Mouse (Mus musculus) small intestine, adult 2 months (tissue): ENCODE data around the gene Lpin2. TPM values are rescaled to one million over a fixed set of nuclear protein-coding genes. Genes with fewer than 3 reads are reported as not detected.
A peak's percentile ranks its signal among the peaks of the same experiment; 100 is the strongest.

Experiments
- H3K27ac ChIP-seq: fragments of 200-500 bp; 2 replicates; pipeline ENCODE4 v1.5.1; 2012; ENCODE audit warnings: low read depth, low read length, control low read depth, inconsistent platforms; ENCODE audit not compliant: insufficient read depth
- H3K27me3 ChIP-seq: fragments of 200-500 bp; 2 replicates; pipeline ENCODE4 v1.6.1; 2012; ENCODE audit warnings: mild to moderate bottlenecking, moderate library complexity, low read length, inconsistent platforms; ENCODE audit not compliant: control insufficient read depth, insufficient read depth
- H3K36me3 ChIP-seq: fragments of 200-500 bp; 2 replicates; pipeline ENCODE4 v1.6.1; 2012; ENCODE audit warnings: mild to moderate bottlenecking, low read length, control low read depth, inconsistent platforms; ENCODE audit not compliant: control insufficient read depth, insufficient read depth
- H3K4me1 ChIP-seq: fragments of 200-500 bp; 2 replicates; pipeline ENCODE4 v1.6.1; 2012; ENCODE audit warnings: low read length, inconsistent platforms, mixed read lengths; ENCODE audit not compliant: control insufficient read depth, insufficient read depth, insufficient read length
- H3K4me3 ChIP-seq: fragments of 200-500 bp; 2 replicates; pipeline ENCODE4 v1.5.1; 2012; ENCODE audit warnings: low read depth, mild to moderate bottlenecking, control low read depth, inconsistent platforms, low read length, moderate library complexity
- CTCF ChIP-seq: fragments of 200-500 bp; IDR thresholded peaks from 2 replicates; pipeline ENCODE4 v1.5.1; 2012; ENCODE audit warnings: low read depth, mild to moderate bottlenecking, control low read depth, inconsistent platforms, low read length, moderate library complexity, mixed read lengths; ENCODE audit not compliant: insufficient replicate concordance, insufficient read length; ENCODE audit errors: extremely low read depth
- POLR2A ChIP-seq: fragments of 200-500 bp; IDR thresholded peaks from 2 replicates; pipeline ENCODE4 v1.6.1; 2012; ENCODE audit warnings: low read depth, mild to moderate bottlenecking, control low read depth, inconsistent platforms, low read length, moderate library complexity
- WGBS: fragments of 180-500 bp; shearing (Covaris S2); methylation state at CpG from one replicate; pipeline ENCODE4 v1.1.7; 2018; 5-methylcytosine and 5-hydroxymethylcytosine counted together
- polyA plus RNA-seq: library from polyadenylated mRNA; depleted of rRNA; stranded (reverse); fragments of >200 nt; gene quantifications from 2 replicates; pipeline ENCODE4 v1.2.3, GENCODE M21; 2012

Gene Lpin2
- polyA plus RNA-seq, 1 experiment = 39.8 TPM

DNA sequence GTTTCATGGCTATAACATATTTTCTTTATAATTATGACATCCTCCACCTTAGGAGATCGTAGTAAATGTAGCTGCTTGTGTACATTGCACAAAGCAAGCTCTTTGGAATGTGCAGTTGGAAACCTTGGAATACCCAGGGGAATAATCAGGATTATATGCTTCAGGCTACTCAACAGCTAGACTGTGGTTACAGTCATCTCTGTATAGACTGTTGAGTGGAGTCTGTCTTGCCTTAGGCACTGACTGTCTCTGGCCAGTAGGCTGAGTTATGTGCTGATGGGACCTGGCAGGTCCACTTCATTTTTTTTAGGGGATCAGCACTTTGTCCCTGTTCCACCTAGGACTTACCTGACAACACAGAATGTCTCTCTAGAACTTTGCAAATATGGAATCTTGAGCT lies 31.3 kb downstream of the Lpin2 start:
- Histone ChIP-seq H3K27me3 (no peaks in the 10 kb centered on the region), H3K27ac (no peak overlapping the region), H3K4me3 (no peak overlapping the region), H3K4me1 (peaks cover 15% of the 10 kb centered on the region), H3K36me3 (peaks cover 14% of the 10 kb centered on the region)
- 89% methylated on average over 1 of the region's 1 CpGs for WGBS
- TF ChIP-seq CTCF (no peak), POLR2A (no peak)

DNA sequence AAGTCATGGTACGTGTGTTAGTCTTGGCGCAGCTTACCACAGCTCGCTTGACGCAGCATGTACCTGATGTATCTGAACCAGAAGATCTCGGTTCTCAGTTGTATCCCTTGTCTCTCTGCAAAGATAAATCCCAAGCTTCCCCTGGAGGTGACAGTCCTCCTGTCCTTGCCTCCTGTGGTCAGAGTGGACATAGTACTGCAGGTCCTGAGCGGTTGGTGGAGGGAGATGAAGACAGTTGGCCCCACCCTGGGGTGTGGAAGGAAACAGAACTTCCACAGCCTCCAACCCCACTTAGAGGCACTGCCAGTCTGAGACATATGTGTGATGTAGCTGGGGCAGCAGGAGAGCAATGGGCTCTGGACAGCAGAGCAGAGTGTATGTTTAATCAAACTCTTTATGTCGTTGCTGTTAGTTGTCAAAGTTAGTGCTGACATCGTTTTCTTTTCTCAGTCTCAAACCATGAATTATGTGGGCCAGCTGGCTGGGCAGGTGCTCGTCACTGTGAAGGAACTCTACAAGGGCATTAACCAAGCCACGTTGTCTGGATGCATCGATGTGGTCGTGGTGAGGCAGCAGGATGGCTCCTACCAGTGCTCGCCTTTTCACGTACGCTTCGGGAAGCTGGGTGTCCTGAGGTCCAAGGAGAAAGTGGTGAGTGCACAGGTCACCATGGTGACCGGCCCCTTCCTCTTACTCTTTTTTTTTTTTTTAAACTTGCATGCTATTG lies 32.3 kb downstream of the Lpin2 start:
- Histone ChIP-seq H3K27ac (peak overlapping the region; percentile 78), H3K4me3 (peak overlapping the region; percentile 47)
- 72% methylated on average over 17 of the region's 17 CpGs for WGBS

DNA sequence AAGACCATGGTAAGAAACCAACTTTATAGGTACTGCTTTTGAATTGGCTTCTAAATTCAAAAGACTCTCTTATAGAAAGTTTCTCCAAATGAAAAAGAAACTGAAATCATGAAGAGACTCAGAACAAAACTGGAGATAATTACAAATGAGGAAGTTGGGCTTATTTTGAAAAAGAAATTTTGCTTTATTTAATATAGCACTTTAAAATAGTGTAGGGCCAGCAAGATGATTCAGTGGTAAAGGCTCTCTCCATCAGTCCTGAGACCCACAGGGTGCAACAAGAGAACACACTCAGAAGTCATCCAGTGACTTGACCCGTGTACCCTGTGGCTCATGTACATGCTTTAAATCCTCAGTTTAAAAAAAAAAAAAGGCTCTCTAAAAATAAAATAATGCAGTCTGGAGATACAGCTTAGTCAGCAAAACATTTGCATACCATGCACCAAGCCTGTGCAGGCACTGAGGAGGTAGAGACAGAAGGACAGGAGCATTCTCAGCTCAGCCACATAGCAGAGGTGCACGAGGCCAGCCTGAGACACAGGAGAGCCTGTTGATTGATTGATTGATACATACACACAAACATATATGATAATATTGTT lies 33.0 kb downstream of the Lpin2 start:
- Histone ChIP-seq H3K27me3 (no peaks in the 10 kb centered on the region), H3K36me3 (peaks cover 18% of the 10 kb centered on the region), H3K4me3 (peak overlapping the region; percentile 47; the same call in 1 of the 2 replicates), H3K27ac (peak overlapping the region; percentile 78), H3K4me1 (peaks cover 15% of the 10 kb centered on the region)
- 67% methylated on average over 2 of the region's 2 CpGs for WGBS
- TF ChIP-seq CTCF (no peak), POLR2A (no peak)

More for the DNA sequence above, 32.3 kb downstream of the Lpin2 start:
- TF ChIP-seq POLR2A (no peak), CTCF (no peak)
- Histone ChIP-seq H3K27me3 (no peaks in the 10 kb centered on the region), H3K4me1 (peaks cover 15% of the 10 kb centered on the region), H3K36me3 (peaks cover 18% of the 10 kb centered on the region)

DNA sequence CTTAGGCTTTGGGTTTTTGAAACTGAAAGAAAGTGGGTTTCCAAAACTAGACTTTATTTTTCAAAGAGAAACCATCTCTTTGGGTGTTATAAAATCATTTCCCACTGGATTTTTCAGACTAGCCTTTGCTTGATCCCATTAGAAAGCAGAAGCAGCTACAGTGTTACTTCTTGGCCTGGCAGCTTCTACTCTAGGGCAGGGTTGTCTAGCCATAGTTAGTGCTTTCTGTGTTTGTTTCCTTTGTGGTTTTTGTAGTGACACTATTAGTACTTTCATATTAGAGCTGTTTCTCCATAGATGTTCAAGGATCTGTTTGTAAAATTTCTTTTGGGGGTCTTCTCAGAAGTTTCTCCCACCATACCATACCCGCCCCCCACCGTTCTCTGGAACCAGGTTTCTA lies 33.9 kb downstream of the Lpin2 start:
- no peak for TF ChIP-seq CTCF
- TF ChIP-seq POLR2A = no peak
- Histone ChIP-seq H3K36me3 (peaks cover 18% of the 10 kb centered on the region), H3K27me3 (no peaks in the 10 kb centered on the region), H3K4me3 (no peak overlapping the region), H3K4me1 (peaks cover 15% of the 10 kb centered on the region), H3K27ac (peak overlapping the region; percentile 47; the same call in 1 of the 2 replicates)
- WGBS = 79% methylated on average over 2 of the region's 2 CpGs

DNA sequence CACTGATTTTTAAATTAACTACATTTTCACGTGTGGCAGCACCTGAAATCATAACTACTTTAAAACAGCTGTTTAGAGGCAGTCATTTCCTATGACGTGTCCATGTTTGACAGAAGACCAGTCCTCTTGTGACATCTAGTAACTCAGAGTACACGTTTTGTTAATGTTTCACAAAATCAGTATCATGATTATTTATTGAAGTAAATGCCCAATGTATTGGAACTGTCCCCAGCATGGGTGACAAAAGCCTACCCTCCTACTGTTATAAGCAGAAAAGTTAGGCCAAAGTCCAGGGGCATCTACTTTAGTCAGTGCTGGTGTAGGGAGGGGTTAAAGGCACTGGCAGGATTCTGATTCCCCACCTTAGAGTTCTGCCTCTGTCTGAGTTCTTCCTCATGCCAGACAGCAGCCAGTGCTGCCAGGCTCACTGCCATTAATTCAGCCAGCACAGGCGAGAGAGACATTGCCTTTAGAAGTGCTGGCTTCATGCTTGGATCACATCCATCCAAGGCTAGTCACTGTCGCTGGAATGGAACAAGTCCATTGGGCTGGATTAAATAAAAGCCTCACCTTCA lies 34.8 kb downstream of the Lpin2 start:
- WGBS = 43% methylated on average over 5 of the region's 5 CpGs
- TF ChIP-seq POLR2A (no peak), CTCF (no peak)
- Histone ChIP-seq H3K27me3 (no peaks in the 10 kb centered on the region), H3K4me1 (peaks cover 14% of the 10 kb centered on the region), H3K4me3 (no peak overlapping the region), H3K36me3 (peaks cover 21% of the 10 kb centered on the region), H3K27ac (no peak overlapping the region)

DNA sequence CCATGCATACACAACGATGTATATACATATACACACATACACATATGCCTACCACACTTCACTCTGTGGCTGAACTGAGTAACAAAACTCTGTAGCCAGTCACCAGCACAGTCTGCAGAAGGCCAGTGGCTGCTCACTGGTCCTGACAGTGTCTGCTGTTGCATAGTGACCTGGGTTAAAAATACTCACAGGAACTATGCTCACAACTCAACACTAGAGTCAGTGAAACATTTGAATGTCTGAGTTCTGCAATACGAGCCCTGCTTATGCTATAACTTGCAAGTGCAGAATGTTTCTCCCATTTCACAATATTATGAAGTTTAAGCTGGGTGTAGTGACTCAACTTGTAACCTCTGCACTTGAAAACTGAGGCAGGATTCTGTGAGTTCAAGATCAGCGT lies 39.0 kb downstream of the Lpin2 start:
- no peak overlapping the region for H3K4me3 ChIP-seq
- peaks cover 6% of the 10 kb centered on the region; the same call in 1 of the 2 replicates for H3K4me1 ChIP-seq
- H3K36me3 ChIP-seq = peaks cover 35% of the 10 kb centered on the region
- TF ChIP-seq POLR2A (no peak), CTCF (no peak)
- 88% methylated on average over 3 of the region's 3 CpGs for WGBS
- H3K27me3 ChIP-seq = no peaks in the 10 kb centered on the region
- H3K27ac ChIP-seq = no peak overlapping the region

DNA sequence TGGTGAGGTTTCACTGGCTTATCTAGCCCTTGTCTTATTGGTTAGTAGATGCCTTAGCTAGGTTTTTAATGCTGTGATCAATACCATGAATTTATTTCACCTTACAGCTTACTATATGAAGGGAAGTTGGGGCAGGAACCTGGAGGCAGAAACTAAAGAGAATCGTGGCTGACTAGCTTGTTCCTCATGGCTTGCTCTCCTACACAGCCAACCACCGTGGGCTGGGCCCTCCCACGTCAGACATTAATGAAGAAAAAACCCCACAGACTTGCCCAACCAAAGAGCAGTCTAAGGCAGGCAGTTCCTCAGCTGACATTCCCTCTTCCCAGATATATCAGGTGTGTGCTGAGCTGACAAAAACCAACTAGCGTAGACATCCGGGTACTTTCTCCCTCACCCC lies 41.3 kb downstream of the Lpin2 start:
- Histone ChIP-seq H3K4me1 (peaks cover 2% of the 10 kb centered on the region; the same call in 1 of the 2 replicates), H3K27me3 (no peaks in the 10 kb centered on the region), H3K4me3 (no peak overlapping the region), H3K36me3 (peaks cover 35% of the 10 kb centered on the region), H3K27ac (no peak overlapping the region)
- WGBS = 72% methylated on average over 5 of the region's 5 CpGs
- no peak for TF ChIP-seq CTCF
- TF ChIP-seq POLR2A = no peak
